Mouse (Mus musculus): Measurements from ENCODE around the gene Eef2. TPM values are rescaled to one million over a fixed set of nuclear protein-coding genes. Genes with fewer than 3 reads are reported as not detected.

The Eef2 gene
- polyA plus RNA-seq, 1 experiment from 2014 or later: 450 TPM

- Histone ChIP-seq H3K9ac (no peak overlapping the region), H3K4me2 (no peak overlapping the region), H3K9me3 (replicated peaks) (no peaks in the 10 kb centered on the region), H3K36me3 (peaks cover 78% of the 10 kb centered on the region), H3K27me3 (replicated peaks) (no peaks in the 10 kb centered on the region), H3K27ac (peak overlapping the region; percentile 16; the same call in 1 of the 2 replicates), H3K4me1 (peaks cover 50% of the 10 kb centered on the region), H3K4me3 (no peak overlapping the region)
- 71% methylated on average over 4 of the region's 4 CpGs for WGBS (ENCODE audit: insufficient replicate concordance)
- ATAC-seq: no peak
Measured at GRCm38 (mm10) chr10:81184765-81185164, 8.3 kb downstream of the Eef2 start.

- Histone ChIP-seq H3K27me3 (replicated peaks) (no peaks in the 10 kb centered on the region), H3K4me1 (peaks cover 52% of the 10 kb centered on the region), H3K9me3 (replicated peaks) (no peaks in the 10 kb centered on the region), H3K4me3 (no peak overlapping the region), H3K4me2 (no peak overlapping the region), H3K36me3 (peaks cover 70% of the 10 kb centered on the region), H3K9ac (no peak overlapping the region), H3K27ac (no peak overlapping the region)
- WGBS (ENCODE audit: insufficient replicate concordance): 85% methylated on average over 9 of the region's 9 CpGs
- ATAC-seq: no peak
Measured at GRCm38 (mm10) chr10:81187161-81187560, 10.7 kb downstream of the Eef2 start.

- peaks cover 25% of the 10 kb centered on the region for H3K27me3 ChIP-seq (replicated peaks)
- WGBS (ENCODE audit: insufficient replicate concordance): 85% methylated on average over 26 of the region's 26 CpGs
- no peaks in the 10 kb centered on the region for H3K9me3 ChIP-seq (replicated peaks)
- no peak overlapping the region for H3K9ac ChIP-seq
- peaks cover 57% of the 10 kb centered on the region for H3K36me3 ChIP-seq
- no peak overlapping the region for H3K27ac ChIP-seq
- no peak overlapping the region for H3K4me2 ChIP-seq
- peaks cover 56% of the 10 kb centered on the region for H3K4me1 ChIP-seq
- ATAC-seq: no peak
- H3K4me3 ChIP-seq: no peak overlapping the region
Measured at GRCm38 (mm10) chr10:81189821-81190220, 13.4 kb downstream of the Eef2 start.

DNA sequence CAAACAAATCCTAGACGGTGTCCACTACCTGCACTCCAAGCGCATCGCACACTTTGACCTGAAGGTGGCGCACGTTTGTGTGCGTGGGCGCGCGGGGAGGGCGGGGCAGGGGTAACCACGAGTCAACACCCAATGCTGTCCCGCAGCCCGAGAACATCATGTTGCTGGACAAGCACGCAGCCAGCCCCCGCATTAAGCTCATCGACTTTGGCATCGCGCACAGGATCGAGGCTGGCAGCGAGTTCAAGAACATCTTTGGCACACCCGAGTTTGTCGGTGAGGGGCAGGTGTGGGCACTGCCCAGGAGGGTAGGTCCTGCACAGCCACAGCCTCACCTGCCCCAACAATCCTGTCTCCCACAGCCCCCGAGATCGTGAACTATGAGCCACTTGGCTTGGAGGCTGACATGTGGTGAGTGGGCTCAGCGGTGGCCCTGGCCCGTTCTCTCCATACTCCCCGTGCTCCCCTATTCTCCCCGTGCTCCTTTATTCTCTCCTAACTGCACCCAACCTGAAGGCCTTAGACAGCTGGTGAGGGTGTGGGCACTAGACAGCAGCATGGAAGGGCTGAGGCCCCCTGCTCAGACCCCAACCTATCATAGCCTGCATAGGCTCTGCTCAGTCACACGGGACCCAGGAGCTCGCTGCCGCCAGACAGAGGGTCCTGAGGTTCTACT lies 13.9 kb downstream of the Eef2 start:
- Histone ChIP-seq H3K27me3 (replicated peaks) (peaks cover 31% of the 10 kb centered on the region), H3K4me3 (no peak overlapping the region), H3K27ac (peak overlapping the region; percentile 86; the same call in 1 of the 2 replicates), H3K4me2 (no peak overlapping the region), H3K4me1 (peaks cover 53% of the 10 kb centered on the region), H3K9me3 (replicated peaks) (no peaks in the 10 kb centered on the region), H3K36me3 (peaks cover 51% of the 10 kb centered on the region), H3K9ac (no peak overlapping the region)
- WGBS (ENCODE audit: insufficient replicate concordance): 69% methylated on average over 31 of the region's 31 CpGs
- ATAC-seq: no peak

DNA sequence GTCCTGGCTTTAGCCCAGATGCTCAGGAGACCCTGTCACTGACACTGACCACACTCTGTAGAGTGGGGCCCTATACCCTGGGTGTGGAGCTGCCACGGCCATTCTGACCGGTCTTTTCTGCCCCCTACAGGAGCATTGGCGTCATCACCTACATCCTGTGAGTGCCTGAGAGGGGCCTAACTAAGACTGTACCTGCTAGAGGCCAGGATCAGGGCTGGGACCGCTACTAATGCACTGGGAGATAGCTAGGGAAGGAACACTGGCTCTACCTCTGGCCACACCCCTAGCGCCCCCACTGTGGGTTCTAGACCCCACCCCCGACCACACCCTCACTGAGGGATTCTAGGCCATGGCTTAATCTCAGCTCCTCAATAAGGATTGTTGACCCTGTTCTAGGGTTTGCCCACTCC lies 14.5 kb downstream of the Eef2 start:
- Histone ChIP-seq H3K27ac (peak overlapping the region; percentile 86; the same call in 1 of the 2 replicates), H3K4me1 (peaks cover 54% of the 10 kb centered on the region), H3K27me3 (replicated peaks) (peaks cover 36% of the 10 kb centered on the region), H3K9me3 (replicated peaks) (no peaks in the 10 kb centered on the region), H3K9ac (no peak overlapping the region), H3K36me3 (peaks cover 46% of the 10 kb centered on the region), H3K4me2 (no peak overlapping the region), H3K4me3 (0 out of 2 replicates have a peak overlapping the region, but pooled peaks have one; percentile 5)
- no peak for ATAC-seq
- WGBS (ENCODE audit: insufficient replicate concordance): 42% methylated on average over 6 of the region's 6 CpGs

DNA sequence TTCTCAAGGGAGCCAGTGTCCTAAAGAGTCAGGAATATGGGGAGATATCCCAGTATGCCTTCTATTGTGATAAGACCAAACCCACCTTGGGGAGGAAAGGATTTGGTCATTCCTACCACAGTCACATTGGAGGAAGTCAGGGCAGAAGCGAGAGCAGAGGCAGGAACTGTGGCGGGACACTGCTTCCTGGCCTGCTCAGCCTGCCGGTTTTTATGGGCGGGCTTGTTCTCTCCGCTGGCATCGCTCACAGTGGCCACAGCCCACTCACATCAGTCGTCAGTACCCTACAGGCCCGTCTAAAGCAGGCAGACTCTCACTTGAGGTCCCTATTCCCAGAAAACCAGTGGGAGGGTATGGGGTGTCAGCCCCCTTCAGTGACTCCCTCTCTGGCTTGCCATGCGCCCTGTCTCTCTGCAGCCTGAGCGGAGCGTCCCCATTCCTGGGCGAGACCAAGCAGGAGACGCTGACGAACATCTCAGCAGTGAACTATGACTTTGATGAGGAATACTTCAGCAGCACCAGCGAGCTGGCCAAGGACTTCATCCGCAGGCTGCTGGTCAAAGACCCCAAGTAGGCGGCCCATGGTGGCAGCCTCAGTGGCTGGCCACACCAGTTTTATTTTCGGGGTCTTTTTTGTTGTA lies 15.0 kb downstream of the Eef2 start:
- Histone ChIP-seq H3K27me3 (replicated peaks) (peaks cover 42% of the 10 kb centered on the region), H3K9ac (no peak overlapping the region), H3K4me2 (peak overlapping the region; percentile 83), H3K27ac (peak overlapping the region; percentile 86), H3K4me1 (peaks cover 54% of the 10 kb centered on the region), H3K36me3 (peaks cover 44% of the 10 kb centered on the region), H3K4me3 (peak overlapping the region; percentile 69; the same call in 1 of the 2 replicates), H3K9me3 (replicated peaks) (no peaks in the 10 kb centered on the region)
- ATAC-seq: no peak
- 75% methylated on average over 18 of the region's 18 CpGs for WGBS (ENCODE audit: insufficient replicate concordance)

GRCm38 (mm10) chr10:81192270-81192967 lies 16.0 kb downstream of the Eef2 start:
- peak; percentile 88 for ATAC-seq
- peak overlapping the region; percentile 83 for H3K4me2 ChIP-seq
- H3K9me3 ChIP-seq (replicated peaks): no peaks in the 10 kb centered on the region
- H3K36me3 ChIP-seq: peaks cover 34% of the 10 kb centered on the region
- peak overlapping the region; percentile 77 for H3K9ac ChIP-seq
- peaks cover 54% of the 10 kb centered on the region for H3K4me1 ChIP-seq
- peak overlapping the region; percentile 69 for H3K4me3 ChIP-seq
- WGBS (ENCODE audit: insufficient replicate concordance): 1% methylated on average over 92 of the region's 93 CpGs
- H3K27me3 ChIP-seq (replicated peaks): peaks cover 51% of the 10 kb centered on the region
- H3K27ac ChIP-seq: peak overlapping the region; percentile 86

DNA sequence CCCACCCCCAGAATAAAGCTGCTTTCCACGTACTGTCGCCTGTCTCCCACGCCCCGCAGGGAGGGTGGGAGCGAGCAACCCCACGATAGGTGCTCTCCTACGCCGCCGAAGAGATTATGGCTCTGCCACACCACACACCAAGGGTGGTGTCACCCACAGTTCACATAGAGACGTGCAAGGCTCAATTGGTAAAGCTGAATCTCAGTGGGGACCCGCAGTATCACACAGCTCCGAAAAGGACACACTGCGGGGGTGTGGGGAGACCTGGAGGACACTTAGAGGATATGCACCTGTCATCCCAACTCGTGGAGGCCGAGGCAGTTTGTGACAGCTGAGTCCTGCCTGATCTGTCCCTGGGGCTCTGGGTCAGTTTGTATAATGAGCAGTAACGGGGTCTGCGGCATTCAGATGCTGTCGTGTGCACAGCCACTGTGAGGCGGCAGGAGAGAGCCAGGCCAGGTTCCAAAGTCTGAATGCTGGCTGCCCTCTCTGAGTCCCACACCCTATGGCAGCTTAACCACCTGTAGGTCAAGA lies 16.6 kb downstream of the Eef2 start:
- H3K4me1 ChIP-seq: peaks cover 54% of the 10 kb centered on the region
- 8% methylated on average over 19 of the region's 19 CpGs for WGBS (ENCODE audit: insufficient replicate concordance)
- peak overlapping the region; percentile 83 for H3K4me2 ChIP-seq

DNA sequence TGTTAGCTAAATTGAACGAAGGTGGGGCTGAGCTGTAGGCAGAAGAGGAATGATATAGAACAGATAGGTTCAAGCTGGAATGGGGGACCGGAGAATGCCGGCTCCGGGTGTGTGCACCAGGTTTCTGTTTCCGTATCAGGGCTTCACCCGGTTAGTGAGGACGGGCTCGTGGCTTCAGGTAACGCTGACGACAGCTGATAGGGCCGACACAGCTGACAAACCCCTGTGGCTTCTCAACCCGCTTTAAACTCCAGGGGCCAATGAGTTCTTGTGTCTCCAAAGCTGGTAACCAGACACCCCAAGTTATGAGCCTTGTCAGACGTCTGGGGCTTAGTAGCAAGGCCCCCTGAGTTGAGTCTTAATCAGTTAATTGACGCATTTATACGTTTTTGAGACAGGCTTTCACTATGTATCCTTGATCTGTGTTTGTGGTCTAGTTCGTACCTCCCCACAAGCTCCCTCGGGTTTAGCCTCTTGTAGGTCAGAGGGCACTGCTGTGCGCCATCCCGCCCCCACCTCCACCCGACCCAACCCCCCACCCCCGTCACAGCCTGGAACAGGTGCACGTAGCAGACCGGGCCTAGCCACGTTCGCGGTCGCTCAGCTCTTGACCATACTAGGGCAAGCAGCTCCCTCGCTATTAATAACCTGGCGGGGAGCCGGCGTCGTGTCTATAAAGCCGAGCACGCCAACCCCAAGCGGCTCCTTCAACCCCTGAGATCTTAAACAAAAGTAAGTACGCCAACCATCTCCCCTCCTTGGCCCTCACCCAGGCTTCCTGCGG lies 17.8 kb downstream of the Eef2 start:
- H3K36me3 ChIP-seq: peaks cover 19% of the 10 kb centered on the region
- WGBS (ENCODE audit: insufficient replicate concordance): 13% methylated on average over 37 of the region's 37 CpGs
- no peaks in the 10 kb centered on the region for H3K9me3 ChIP-seq (replicated peaks)
- H3K4me2 ChIP-seq: peak overlapping the region; percentile 50
- ATAC-seq: no peak
- peak overlapping the region; percentile 28 for H3K4me3 ChIP-seq
- peaks cover 54% of the 10 kb centered on the region for H3K4me1 ChIP-seq
- peaks cover 63% of the 10 kb centered on the region for H3K27me3 ChIP-seq (replicated peaks)
- H3K9ac ChIP-seq: peak overlapping the region; percentile 50
- H3K27ac ChIP-seq: no peak overlapping the region

More for the DNA sequence above, 16.6 kb downstream of the Eef2 start:
- Histone ChIP-seq H3K27me3 (replicated peaks) (peaks cover 55% of the 10 kb centered on the region), H3K27ac (peak overlapping the region; percentile 86), H3K4me3 (peak overlapping the region; percentile 69), H3K36me3 (peaks cover 28% of the 10 kb centered on the region), H3K9me3 (replicated peaks) (no peaks in the 10 kb centered on the region), H3K9ac (peak overlapping the region; percentile 77)
- peak; percentile 28 for ATAC-seq

DNA sequence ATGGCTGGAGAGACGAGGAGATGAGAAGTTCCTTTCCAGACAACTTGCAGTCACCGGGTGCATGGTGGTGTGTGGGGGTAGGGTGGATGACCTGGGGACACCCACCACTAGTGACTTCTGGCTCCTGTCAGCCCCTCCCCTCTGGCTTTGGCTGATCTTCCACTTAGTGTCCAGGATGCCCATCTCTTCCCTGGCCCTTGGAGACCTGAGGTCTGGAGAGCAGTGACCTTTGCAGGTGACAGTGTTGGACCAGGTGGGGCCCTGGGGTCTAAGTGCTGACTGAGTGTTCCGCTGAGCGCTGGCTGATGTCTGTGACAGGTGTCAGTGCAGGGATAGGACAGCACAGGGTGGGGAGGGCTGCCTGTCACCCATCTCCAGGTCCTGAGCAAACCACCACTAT lies 18.9 kb downstream of the Eef2 start:
- Histone ChIP-seq H3K9ac (no peak overlapping the region), H3K9me3 (replicated peaks) (no peaks in the 10 kb centered on the region), H3K27ac (no peak overlapping the region), H3K27me3 (replicated peaks) (peaks cover 74% of the 10 kb centered on the region), H3K4me2 (no peak overlapping the region), H3K4me3 (no peak overlapping the region), H3K4me1 (peaks cover 48% of the 10 kb centered on the region), H3K36me3 (peaks cover 11% of the 10 kb centered on the region)
- no peak for ATAC-seq
- 50% methylated on average over 4 of the region's 4 CpGs for WGBS (ENCODE audit: insufficient replicate concordance)

GRCm38 (mm10) chr10:81196470-81197065 lies 20.1 kb downstream of the Eef2 start:
- Histone ChIP-seq H3K27me3 (replicated peaks) (peaks cover 79% of the 10 kb centered on the region), H3K4me1 (peaks cover 36% of the 10 kb centered on the region), H3K9ac (no peak overlapping the region), H3K4me3 (no peak overlapping the region), H3K4me2 (no peak overlapping the region), H3K36me3 (no peaks in the 10 kb centered on the region), H3K9me3 (replicated peaks) (no peaks in the 10 kb centered on the region), H3K27ac (no peak overlapping the region)
- no peak for ATAC-seq
- 58% methylated on average over 11 of the region's 11 CpGs for WGBS (ENCODE audit: insufficient replicate concordance)

Data from liver, embryonic 12.5 days (tissue).